Mouse (Mus musculus) kidney, postnatal 10 days (tissue): Measurements from ENCODE around the gene Sardh.

Experiments
- DNase-seq: peaks from one replicate; pipeline ENCODE4 v3.0.0; 2021; ENCODE audit warnings: mixed read lengths

Sardh gene

DNA sequence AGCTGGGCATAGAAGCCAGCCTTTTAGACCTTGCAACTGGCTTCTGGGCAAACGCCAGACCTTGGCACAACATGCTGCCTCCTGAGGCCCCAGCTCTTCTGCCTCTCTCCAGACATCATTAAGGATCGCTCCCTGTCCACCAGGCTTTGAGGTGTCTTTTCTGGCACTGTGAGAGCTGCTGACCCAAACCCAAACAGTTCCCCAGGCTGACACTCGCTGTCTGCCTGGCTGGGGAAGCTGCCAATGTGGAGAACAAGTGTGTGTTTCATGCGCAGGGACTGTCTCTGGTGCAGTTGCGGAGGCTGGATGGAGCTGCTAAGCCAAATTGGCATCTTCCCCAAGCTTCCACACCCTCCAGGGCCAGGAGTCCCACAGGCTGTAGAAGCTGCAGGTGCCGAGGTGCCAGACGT is 25.1 kb downstream of the Sardh start:
- no peak for DNase-seq

DNA sequence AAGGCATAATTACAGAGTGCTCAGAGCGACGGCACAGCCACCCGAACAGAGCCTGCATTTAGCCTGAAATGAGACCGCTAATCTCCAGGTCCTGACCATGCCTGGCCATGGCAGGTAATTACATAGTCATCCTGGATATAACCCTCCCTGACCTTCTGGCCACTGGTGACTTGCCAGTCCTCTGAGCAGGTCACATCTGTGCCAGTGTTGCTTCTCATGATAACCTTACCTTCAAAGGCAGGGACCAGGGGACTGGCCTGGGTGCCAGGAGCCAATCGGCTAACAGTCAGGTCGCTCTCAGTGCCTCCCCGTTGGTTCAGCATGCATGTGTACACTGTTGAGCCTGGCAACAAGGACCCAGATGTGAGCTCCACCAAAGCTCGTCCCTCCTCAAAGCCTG is 29.6 kb downstream of the Sardh start:
- no peak for DNase-seq

DNA sequence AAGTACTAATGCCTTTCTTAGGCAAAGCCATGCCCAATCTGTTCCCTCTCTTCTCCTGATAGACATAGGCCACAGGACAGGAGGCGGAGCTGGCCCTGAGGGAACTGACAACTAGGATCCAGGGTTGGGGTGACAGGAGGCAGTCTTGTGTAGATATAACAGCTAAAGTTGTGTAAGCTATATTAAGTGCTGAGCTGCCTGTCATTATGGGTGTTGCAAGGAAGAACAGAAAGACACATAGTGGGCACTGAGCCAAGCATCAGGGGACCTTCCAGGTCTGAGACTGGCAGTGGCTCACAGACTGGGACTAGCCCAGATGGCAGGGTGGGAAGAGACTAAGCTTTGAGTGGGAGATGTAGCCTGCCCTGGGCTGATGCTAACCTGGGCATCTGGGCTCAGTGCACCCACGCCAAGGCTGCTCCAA is 30.0 kb downstream of the Sardh start:
- no peak for DNase-seq

DNA sequence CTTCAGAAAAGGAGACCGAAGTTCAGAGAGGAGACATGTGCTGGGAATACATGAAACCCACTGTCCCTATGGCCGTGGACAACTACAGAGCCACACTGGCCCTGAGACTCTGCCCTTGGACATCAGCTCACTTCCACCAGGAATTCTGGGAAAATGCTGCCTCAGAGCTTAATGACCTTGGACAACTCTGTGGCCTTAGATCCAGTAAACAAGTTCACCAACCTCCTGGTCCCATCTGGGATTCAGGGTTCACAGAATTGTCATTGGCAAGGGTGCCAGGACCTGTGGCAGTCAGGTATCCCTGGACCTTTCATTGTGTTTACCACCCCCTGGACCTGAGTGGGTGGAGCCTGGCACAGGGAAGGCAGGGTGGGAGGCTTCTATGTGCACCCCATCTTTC is 32.6 kb downstream of the Sardh start:
- DNase-seq = no peak

DNA sequence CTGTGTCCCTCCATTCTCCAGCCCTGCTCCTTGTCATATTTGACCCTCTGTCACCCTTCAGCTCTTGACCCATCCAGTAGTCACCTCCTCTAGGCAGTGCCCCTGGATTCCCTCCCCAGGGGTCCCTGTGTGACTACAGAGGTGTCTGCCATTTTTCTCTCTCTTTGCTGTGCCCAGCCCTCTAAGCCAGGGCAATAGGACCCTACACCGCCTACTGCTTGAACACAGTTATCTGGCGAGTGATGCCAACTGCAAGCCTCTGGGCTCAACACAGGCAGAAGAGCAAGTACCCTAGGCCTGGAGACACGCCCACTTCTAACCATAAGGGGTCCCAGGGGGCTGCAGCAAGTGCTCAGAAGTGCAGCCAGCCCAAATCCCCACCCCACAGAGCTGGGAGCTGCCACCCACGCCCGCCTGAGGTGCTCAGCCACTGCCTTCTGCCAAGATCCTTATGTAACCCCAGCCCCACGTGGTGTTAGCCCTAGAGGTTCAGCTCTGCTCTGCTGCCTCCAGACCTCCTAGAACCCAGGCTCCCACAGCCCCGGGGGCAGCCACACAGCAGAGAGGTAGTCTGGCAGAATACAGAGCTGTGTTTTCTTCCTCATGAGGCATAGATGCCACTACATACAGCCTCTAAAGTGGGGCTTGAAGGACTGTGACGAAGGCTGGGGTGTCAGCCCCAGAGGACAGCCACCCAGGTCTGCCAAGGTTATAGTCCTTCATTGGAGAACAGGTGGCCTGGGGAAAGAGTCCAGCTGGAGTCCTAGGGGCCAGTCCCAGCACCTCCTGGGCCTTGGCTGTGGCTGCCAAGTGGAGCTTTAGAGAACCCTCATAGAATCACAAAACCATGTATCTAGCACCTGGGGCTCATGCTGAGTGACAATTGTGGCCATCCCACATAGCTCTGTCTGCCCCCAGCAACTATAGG is 35.9 kb downstream of the Sardh start:
- DNase-seq = peak; percentile 38

DNA sequence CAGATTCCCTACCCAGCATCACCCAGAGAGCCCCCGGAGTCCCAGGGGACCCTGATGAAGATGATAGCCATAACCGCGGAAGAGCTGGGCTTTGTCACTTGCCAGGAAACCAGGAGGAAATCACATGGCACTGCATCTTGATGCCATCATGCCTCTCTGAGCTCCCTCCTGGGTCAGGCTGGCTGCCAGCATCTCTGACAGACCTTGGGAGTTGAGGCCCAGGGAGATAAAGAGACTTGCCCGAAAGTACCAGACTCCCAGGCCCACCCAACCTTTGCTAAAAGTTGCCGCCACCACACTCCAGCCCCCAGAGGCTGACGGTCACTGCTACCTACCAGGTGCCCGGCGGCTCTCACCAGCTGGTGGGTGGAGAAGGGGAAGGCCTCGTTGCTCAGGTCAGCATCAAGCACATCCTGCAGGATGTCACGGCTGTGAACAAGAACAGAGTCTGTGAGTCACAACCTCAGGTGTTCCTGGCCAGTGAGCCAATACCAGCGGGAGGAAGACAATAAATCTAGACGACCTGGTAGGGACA is 37.4 kb downstream of the Sardh start:
- no peak for DNase-seq

DNA sequence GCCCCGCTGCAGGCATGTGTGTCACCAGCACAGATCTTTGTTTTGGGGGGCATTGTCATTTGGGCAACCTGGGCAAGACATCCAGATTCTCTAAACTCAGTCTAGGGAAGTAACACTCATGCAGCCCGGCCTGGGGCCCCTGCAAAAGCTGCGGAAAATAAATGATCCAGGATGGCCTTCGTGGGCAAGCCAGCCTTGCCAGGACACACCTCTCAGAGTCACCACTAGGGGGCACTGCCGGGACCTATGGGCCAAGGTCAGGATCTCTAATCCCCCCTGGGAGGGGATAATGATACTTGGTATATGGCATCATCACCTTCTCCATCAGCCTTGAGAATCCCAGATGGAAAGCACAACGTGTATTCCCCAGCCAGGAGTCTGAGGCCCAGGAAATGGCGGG is 37.9 kb downstream of the Sardh start:
- peak; percentile 74 for DNase-seq

DNA sequence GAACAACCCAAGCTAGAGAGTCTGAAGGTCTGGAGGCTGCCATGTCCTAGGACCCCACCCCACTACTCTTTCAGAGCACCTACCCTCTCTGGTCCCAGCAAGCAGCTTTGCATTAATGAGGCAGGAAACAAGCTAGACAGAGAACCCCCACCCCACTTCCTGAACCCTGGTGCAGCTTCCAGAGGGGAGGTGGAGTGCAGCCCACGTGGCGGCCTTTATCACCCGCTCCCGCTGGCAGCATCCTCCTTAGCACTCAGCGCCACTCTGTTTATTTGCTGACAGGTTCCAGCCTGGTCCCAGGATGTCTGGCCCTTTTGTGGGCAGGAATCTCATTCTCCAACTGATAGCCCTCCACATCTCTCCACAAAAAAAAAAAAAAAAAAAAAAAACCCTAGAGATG is 38.3 kb downstream of the Sardh start:
- peak; percentile 60 for DNase-seq

DNA sequence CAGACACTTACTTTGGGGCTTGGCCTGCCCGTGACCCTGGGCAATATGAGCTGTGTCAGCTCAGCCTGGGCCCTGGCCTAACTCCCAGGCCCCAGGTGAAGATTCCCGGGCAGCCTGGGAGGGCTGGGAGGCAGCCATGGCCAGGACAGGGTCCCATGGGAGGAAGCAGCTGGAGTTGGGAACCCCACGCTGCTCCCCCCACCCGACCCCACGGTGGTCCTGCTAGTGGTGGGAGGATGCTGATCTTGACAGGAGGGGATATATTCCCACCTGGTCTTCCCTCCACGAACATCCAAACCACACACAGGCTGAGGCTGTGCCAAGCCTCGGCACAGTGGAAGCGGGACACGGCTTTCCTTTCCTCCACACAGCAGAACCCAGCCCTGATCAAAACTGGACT is 38.8 kb downstream of the Sardh start:
- DNase-seq = peak; percentile 30

DNA sequence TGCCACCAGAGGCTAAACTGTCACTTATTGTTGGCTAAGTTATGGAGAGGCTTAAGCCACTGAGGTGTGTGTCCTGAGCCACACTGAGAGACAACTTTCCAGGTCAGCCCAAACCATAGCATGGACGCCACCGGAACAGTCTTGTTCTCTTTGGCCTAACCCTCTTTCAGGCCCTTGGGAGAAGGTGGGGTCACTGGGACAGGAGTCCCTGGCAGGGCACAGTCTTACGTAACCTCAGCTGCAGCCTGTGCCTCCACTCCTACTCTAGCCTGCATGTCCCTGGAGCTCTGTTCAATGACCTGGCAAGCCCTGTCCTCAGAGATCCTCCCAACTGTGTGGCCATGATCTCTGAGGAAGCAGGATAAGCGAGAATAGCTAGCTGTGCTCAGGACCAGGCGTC is 41.0 kb downstream of the Sardh start:
- peak; percentile 32 for DNase-seq

DNA sequence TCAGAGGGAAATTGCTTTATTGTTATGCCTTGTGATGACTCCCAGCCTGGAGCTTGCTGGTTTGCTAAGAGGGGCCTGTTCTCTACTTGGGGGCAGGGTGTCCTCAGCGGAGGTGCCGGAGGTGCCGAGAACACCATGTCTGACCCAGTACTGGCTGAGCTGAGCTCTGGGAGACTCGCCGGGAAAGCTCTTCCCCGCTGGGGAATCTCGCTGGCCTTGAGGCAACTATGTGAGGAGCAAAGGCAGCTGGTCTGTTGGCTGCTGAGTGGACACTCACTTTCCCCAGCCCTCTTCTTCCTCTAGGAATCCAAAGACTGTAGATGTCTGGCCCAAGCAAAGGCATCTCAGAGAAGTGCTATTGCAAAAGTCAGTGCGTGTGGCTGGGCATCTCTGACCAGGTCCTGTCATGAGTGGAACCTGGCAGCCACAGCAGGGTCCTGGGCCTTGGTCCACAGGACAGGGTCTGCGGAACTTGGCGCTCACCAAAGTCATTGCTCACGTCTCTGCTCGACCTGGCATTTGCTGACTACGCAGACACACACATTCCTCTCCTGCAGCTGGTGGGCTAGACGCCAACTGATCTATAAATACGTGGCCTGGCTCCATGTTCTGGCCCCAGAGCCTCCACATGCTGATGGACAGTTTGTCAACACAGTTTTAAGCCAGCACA is 41.9 kb downstream of the Sardh start:
- peak; percentile 56 for DNase-seq

DNA sequence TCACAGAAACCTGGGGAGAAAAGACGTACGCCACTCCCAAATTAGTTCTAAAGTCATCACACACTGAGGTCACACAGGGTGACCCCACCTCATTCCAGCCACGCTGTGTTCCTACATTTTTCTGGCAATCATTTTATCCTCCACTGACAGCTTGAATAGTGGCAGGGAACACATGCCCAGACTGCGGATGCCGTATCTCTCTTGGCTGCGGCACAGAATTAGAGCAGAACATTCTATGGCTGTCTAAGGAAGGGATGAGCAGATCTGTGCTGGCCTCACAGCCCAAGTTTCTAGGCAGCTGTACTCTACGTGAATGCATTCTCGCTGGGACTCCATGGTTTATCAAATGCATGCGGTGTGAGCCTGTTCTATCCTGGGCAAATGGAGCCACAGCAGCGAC is 42.5 kb downstream of the Sardh start:
- DNase-seq = no peak

DNA sequence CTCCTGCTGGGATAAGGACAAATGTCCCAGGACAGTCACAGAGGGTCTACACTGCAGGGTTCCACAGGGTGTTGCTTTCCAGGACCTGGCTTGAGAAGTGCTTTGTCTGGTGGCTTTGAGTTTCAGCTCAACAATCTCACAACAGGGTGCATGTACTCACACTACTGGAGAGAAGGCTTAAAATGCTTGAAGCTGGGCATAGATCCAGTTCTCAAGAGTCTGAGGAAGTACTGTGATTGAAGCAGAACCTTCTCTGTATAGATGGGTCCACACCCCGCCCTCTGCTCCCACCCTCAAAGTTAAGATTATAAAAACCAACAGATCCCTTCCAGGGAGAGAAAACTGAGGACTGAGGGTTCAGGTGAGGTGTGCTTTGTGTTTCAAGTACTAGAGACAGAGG is 47.6 kb downstream of the Sardh start:
- DNase-seq = no peak

DNA sequence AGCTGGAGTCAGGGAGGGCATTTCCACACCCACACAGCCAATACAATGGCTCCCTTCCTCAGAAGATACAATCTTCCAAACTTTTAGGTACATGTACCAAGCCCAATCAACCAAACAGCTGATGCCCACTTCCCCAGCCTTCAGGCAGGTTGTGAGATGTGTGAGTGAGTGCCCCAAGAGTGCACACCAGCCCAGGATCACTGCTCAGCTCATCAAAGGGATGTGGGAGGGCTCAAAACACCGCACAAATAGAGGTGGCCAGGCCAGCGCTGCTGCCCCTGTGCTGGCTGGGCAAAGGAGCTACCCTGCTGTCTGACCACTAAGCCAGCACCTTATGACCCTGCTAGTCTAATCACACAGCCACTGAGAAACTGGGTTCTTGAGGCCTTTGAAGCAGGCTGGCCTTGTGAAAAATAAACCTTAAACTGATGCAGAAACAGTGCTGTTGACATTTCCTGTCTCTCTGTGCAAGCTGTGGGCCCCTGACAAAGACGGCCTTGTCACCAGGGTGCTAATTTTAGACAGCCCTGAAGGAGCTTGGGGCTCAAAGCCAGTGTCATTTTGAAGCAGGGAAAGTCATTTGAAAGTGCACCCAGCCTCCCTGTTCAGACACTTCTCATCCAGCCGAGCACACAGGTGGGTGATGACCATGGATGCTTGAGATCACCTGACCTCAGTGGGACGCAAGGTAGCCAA is 49.4 kb downstream of the Sardh start:
- DNase-seq = no peak

DNA sequence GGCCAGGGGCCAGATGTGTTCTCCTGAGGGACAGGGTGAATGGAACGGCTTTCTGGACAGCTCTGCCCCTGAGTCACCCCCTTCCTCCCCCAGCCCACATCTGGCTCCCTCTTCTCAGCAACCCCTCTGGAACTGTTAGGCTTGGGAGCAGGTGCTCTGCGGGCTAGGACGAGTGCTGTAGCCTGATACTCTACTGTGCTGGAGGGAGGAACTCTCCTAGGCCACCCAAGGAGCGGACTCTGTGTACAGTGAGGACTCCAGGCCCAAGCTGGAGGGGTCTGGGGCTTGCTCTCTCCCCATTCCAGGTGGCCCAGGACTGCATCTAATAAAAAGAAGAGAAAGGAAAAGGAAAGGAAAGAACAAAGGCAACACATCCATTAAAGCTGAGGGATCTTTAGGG is 58.1 kb downstream of the Sardh start:
- no peak for DNase-seq

DNA sequence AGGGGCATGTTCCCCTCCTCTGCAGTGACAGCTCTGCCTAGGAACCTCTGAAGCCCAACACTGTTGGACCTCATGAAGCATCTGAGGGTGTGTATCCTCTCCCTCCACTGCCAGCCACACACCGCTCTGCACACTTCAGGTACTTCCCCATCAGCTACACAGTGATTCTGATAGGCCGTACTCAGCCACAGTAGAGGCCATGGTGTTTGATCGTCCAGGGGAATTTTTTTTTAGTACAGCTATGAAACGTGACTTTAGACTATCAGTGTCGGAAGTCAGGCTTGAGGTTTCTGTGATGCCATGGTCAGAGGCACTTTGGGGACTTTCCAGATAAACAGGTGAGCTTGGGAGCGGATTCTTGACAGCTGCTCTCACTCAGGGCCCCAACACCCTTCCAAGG is 60.6 kb downstream of the Sardh start:
- no peak for DNase-seq

DNA sequence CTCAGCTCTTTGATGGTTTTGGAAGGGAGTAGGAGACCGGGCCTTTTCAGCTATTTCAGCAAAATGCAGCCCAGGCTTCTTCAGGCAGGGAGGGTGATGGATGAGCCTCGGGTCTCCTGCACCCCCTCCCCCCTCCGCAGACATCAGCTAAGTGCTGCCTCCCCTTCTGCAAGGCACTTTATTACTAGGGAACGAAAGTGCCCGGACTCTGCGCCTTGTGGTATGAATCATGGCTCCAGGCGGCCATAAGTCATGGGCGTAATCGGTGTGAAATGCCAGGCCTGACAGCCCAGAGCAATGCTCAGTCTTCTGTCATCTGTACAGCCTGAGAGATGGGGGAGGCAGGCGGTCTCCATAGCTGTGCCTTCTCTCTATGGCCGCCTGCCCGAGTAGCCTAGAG is 64.4 kb downstream of the Sardh start:
- peak; percentile 21 for DNase-seq

DNA sequence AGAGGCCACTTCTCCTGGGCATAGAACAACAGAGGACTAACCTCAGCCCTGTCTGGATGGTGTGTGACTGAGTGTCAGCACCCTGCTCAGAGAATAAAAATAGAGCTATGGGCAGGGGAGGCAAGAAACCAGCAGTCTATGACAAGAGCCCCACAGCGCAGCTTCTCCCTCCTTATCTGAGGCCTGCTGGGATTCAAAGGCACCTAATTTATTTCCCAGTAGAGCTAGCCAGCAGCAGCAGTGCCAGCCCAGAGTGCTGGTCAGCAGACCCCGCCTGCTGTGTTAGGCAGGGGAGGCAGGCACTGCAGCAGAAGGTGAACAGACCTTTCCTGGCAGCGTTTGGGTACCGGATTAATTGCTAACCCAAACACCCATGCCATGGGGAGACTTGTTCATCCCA is 66.2 kb downstream of the Sardh start:
- no peak for DNase-seq

DNA sequence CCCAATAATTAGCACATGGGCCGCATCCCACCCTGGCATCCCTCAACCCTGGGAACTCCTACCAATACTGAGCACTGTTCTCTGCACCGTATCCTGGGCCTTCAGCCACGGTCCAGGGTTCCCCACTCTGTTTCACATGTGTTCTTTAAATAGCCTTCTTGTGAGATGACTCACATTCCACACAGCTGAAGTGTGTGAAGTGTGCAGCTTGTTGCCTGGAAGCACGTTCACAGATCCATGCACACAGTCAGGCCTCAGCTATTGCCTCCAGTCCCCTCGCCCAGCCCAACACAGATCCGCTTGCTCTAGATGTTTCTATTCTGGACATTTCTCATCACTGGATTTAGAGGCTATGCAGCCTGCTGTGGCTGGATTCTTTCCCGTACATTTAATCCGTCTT is 69.0 kb downstream of the Sardh start:
- DNase-seq = no peak

DNA sequence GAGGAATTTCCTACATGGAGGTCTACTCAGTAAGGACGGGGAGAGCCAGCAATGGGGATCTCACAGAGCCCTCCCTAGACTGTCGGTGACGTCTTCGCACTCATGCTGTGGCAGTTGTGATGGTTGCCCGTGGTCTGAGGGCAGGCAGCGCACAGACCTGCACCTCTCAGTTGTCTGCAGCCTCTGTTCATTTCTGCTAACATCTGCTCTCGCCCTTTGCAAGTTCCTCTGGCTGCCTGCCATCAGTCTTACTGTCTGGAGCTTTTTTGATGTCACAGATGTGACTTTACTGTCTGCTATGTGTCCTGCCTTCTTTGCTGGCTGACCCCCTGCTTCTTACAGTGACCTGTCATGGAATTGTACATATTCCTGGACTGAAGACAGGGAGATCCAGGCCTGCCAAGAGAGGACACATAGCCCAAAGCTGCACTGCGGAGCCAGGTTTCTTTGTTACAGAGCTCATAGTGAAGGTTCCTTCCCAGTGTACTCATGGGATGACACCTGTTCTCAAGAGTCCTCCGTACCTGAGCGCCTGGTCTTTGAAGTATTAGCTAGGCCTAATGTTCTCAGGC is 72.4 kb downstream of the Sardh start:
- peak; percentile 45 for DNase-seq

DNA sequence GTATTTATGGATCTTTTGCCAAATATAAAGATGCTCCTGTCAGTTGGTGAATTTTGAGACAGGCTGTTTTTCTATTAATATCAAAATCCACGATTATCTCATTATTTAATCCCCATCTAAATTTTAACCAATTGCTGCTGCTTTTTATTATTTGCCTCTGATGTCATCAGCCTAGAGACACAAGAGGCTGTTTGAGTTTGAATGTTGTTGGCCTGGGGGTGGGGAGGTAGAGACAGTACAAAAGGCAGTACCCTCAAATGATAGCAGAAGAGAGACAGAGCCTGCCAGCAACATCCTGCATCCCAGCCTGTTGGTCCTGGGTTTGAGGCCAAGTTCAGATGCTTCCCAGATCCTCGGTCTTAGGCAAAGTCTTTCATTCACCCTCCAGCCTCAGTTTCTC is 73.9 kb downstream of the Sardh start:
- DNase-seq = no peak

DNA sequence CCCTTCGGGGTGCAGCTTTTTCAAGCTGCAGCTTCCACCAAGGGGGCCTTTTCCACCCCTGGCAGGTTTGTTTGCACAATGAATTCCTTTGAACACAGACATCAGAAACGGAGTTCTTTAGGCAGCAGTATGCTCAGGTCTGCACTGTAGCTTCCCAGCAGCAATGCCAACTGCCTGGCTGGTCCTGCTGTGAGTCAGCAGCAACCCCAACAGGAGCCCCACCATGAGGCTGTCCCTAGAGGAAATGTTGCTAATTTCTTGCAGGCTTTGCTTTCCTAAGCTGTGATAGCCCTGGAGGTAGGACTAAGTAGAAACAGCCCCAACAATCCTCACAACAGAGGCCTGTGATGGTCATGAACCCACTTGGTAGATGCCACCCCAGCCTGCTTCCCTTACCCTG is 81.1 kb downstream of the Sardh start:
- no peak for DNase-seq

DNA sequence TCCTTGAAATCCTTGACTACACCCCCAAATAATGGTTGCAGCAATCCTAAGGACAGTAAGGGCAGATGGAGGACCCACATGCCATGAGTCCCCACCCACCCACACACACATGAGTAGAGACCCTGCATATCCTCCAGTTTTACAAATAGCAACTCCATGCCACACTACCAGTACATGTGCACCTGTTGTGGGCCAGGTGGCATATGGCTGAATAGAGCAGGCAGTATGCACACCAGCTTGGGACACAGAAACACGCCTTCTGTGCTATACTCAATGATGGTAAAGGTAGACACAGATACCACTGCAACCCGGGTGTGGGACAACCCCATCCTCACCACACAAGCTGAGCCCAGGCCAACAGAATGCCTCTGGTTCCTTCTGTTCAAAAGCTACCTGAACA is 82.1 kb downstream of the Sardh start:
- DNase-seq = no peak
